Mouse (Mus musculus): Measurements from ENCODE around the gene Fgfr2.

- TF ChIP-seq POLR2A (IDR thresholded peaks at IDR 0.05; ENCODE audit: borderline replicate concordance, extremely low read depth, low read depth, low read length) (no peak), CTCF (IDR thresholded peaks at IDR 0.05; ENCODE audit: insufficient read depth, low read length) (no peak)
Observed at GRCm38 (mm10) chr7:130910841-130911240, 2212.3 kb downstream of the Fgfr2 start.
